Mouse (Mus musculus): ENCODE measurements around the gene 4933428G20Rik.
A peak's percentile ranks its signal among the peaks of the same experiment; 100 is the strongest.

4933428G20Rik gene

DNA sequence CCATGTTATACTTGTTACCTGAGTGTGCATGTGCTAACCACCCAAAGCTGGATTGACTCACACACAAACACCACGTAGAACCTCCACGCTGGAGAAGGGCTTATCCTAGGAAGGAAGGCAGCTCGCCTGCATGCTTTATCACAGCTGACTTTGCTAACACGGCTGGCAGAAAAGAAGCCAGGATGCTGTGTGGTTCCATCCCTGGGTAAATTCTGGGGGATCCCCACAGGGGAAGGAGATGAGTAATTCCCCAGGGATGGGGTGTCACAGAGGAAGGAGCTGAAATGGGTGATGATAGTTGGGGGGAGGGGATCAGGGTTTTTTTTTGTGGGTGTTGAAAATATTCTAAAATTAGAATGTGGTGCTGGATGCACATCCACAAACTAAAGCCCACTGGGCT, 5.6 kb upstream of the 4933428G20Rik start:
- no peak for DNase-seq (ENCODE audit: low read depth)

DNA sequence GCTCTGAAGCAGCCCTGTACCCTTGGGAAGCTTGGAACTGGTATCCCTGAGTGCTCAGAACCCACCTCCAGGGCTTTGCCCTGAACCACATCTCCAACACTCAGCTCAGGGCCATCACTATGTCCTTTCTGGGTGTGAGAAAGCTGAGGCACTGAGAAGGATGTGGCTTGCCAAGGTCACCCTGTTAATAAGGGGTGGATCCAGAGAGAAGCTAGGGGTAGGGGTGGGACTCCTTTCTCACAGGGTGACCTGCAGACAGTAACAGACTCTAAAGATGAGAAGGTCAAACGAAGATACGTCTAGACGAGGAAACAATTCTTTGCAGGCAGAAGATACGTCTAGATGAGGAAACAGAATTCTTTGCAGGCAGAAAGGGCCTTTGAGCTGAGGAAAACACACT, 2.7 kb upstream of the 4933428G20Rik start:
- no peak for DNase-seq (ENCODE audit: low read depth)

DNA sequence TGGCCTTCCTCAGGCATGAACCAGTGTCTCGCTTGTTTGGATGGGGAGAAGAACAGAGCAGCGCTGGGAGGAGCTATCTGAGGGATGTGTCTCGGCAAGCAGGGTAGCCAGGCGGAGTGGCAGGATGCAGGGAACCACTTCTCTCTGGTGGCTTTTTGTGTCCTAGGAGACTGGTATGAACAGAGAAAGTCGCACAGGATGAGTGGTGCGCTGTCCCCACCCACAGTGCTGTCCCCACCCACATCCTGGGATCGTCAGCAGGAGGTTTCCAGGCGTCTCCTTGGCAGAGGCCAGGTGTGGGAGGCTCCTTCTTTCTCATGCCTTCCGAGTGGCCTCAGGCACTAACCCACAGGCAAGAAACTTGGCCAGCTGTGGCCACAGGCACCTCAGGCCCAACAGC, 2.2 kb upstream of the 4933428G20Rik start:
- DNase-seq (ENCODE audit: low read depth): no peak

DNA sequence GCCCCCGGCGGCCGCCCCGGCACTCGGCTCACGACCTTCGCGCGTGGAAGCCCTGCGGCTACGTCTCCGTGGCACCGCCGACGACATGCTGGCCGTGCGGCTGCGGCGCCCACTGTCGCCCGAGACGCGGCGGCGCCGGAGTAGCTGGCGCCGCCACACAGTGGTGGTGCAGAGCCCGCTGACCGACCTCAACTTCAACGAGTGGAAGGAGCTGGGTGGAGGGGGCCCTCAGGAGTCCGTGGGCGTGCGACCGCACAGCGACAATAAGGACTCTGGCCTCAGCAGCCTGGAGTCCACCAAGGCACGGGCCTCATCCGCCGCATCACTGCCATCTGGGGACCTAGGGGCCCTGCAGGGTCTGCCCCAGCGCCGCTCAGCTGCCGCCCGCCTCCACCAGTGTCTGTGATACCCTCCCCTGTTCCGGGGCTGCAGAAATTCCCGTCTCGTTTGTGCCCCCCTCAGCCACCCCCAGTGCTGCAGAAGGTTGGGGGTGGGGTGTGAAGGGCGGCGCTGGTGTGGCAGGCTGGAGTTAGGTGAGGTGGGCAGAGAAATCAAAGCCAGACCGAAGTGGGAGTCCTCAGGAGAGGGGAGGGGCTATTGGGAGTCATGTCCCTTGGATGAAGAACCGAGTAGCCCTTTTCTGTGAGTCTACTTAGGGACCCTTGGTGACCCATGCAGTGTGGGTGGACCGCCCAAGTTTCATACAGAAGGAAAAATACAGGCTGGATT, 744 bp upstream of the 4933428G20Rik start:
- no peak for DNase-seq (ENCODE audit: low read depth)

DNA sequence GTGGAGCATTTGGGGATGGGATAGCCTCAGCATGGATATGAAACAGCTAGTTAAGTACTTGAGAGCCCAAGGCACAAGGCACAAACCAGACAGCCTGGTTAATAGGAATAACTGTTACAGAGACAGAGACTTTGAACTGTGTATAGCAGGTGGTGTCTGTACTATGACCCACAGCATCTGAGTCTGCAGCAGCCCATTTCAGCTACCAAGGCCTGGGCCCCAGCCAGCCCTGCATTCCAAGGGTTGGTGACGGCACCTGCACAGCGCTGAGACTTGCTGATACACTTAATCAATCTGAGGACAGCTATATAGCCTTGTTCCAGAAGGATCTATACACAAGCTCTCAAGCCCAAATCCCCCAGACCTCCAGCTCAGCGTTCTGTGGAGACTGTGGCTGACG, 2.6 kb downstream of the 4933428G20Rik start:
- no peak for DNase-seq (ENCODE audit: low read depth)

DNA sequence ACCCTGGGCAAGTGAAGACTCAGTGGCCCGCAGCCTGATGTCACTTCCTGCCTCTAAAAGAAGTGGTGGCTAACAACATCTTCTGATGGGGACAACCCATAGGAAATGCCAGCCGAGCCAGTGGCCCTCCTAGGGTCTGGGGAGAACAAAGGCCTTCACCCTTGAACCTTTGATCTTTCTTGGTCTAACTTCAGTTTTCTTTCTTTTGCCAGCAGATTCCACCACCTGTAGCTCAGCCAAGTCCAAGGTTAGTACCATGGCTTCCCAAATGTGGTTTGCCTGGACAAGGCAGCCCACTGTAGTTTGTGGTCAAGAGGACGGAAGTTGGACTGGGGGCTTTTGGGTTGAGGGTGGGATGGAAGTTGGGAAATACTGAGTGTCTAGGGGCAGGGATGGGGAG, 7.3 kb downstream of the 4933428G20Rik start:
- DNase-seq (ENCODE audit: low read depth): no peak

GRCm38 (mm10) chr11:97491640-97492039, 8.5 kb downstream of the 4933428G20Rik start:
- DNase-seq (ENCODE audit: low read depth): no peak

DNA sequence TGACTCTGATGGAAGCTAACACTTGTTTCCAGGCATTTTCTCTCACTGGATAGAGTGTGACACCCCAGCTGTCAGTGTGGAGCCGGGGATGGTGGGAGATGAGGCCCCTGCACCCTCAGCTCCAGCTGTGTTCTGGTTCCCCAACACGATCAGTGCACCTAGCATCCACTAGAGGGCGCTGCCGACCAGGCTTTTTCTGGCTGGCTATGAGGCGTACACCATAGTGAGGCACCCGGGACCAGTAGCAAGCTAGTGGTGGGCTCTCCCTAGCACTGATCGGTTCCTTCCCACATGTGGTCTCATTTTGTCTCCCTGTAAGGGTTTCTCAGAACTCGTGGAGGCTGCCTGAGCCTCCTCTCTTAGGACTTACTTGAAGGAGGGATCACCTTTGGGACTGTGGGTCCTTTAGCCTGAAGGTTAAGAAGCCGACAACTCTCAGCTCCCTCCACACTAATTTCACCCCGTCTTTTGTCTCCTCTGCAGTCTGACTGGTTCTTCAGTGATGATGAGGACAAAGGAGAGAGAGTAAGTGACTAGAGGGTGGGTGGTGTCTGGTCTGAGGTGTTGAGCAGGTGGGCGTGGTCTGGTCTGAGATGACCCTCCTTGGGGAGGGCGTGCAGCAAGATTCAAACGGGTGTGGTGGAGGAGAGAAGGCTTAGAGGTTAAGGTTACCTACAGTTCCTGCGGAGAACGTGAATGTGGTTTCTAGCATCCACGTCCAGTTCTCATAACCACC, 10.4 kb downstream of the 4933428G20Rik start:
- DNase-seq (ENCODE audit: low read depth): peak; percentile 74

- DNase-seq (ENCODE audit: low read depth): no peak
Measured at GRCm38 (mm10) chr11:97487656-97488055, 12.5 kb downstream of the 4933428G20Rik start.

DNA sequence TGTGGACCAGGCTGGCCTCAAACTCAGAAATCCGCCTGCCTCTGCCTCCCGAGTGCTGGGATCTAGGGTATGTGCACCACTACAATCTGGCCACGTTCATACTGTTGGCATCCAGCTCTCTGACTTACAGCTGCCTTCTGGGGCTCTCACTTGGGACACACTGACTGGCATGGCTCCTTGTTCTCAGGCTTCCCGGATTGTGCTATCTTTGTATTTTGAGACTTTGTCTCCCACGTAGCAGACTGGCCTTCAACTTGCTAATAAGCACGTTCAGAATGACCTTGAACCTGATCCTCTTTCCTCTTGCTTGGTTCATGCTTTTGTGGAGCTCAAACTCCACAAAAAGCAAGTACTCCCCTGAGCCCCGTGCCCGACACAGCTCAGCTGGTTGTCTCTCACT, 14.5 kb downstream of the 4933428G20Rik start:
- DNase-seq (ENCODE audit: low read depth): no peak

GRCm38 (mm10) chr11:97479824-97480223, 20.3 kb downstream of the 4933428G20Rik start:
- no peak for DNase-seq (ENCODE audit: low read depth)

- no peak for DNase-seq (ENCODE audit: low read depth)
Measured at GRCm38 (mm10) chr11:97479085-97479484, 21.1 kb downstream of the 4933428G20Rik start.

DNA sequence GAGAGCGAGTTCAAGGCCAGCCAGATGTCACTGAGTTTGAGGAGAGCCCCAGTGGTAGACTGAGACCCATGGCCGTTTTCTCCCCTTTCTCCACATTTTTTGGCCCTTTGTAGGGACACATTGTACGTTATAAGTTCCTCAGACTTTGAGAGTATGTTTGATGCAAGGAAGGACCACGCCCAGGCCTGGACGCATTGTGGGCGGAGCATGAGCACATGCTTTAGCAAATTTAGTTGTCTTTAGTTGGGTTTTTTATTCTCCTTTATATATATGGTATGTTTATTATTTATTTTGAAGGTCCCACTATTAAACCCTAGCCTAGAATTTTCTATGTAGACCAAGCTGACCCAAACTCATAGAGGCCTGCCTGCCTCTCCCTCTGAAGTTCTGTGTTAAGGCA, 21.8 kb downstream of the 4933428G20Rik start:
- DNase-seq (ENCODE audit: low read depth): no peak

DNA sequence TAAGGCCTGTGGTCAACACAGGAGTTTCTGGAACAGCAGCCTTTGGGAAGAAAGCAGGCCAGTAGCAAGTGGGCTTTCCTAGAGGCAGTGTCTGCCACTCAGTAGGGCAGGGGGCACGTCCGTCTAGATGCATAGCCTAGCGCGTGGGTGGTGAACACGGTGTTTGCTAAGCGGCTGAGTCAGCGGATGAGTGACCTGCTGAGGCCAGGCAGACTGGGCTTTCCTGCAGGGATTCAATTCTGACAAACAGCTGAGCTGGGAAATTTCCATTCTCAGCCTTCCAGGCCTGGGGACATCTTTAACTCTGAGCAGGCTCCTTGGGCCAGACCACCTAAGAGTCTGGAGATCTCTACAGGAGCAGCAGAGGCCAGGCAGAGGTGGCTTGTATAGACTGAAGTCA, 22.7 kb downstream of the 4933428G20Rik start:
- DNase-seq (ENCODE audit: low read depth): no peak

DNA sequence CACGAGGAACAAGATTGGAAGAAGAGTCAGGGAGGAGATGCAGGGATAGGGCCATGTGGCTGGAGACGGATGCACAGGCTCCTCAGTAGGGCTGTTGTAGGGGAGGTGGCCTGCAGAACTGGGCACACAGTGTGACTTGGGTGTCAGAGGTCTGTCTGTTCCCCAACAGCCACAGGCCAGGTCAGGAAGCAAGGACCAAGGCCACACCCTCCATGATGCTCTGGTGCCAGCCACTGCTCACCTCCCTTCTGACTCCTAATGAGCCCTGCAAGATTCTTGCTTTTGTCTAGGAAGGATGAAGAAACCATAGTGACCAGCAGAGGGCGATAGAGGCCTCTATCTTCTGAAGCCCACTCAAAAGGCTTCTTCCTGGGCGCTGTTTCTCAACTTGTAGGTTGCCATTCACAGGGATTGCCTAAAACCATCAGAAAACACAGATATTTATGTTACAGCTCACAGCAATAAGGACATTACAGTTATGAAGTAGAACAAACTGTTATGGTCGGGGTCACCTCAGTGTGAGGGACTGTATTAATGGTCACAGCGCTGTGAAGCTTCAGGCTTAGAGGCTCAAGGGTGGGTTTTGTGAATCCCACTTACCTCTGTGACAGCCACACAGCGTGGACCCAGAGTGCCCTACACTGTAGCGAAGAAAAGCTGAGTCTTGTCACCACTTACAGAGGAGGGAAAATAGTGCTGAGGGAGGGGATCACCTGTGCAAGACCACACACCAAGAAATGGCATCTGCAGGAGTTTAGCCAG, 23.6 kb downstream of the 4933428G20Rik start:
- peak; percentile 65 for DNase-seq (ENCODE audit: low read depth)

DNA sequence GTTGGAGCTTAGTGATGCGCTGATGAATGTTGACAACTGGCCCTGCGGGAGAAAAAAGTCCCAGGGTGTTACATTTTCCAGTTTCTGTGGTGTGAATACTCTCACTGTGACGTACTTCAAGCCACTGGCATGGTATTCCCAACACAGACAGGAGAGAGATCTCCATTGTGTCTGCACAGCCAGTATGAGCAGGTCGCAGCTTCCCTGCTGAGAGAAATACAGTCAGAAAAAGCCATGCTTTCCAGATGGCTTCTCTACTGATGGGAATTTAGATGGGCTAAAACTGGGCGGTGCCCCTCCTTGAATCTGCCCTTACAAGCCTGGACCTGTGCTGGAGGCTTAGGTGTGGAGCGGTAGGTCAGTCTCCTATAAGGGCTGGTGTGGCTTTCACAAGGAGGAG, 28.9 kb downstream of the 4933428G20Rik start:
- DNase-seq (ENCODE audit: low read depth): no peak

DNA sequence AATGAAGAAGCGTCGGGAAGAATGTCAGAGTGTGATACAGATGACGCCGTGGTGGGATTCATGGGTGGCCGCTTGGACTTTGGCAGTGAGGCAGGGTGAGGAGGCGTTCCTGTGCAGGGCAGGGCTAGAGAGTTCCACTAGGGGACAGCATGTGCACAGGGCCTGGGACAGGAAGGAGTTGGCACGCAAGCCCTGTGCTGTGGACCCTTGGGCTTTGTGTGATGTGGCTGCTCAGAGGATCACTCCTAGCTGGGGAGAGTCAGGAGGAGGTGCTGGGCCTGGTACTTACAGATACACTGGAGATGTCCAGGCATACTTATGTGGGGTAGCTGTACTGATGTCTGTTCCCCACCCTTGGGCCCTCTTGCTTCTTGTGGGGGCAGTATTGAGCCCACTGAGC, 30.3 kb downstream of the 4933428G20Rik start:
- DNase-seq (ENCODE audit: low read depth): no peak

GRCm38 (mm10) chr11:97468639-97469287, 31.4 kb downstream of the 4933428G20Rik start:
- DNase-seq (ENCODE audit: low read depth): peak; percentile 87

DNA sequence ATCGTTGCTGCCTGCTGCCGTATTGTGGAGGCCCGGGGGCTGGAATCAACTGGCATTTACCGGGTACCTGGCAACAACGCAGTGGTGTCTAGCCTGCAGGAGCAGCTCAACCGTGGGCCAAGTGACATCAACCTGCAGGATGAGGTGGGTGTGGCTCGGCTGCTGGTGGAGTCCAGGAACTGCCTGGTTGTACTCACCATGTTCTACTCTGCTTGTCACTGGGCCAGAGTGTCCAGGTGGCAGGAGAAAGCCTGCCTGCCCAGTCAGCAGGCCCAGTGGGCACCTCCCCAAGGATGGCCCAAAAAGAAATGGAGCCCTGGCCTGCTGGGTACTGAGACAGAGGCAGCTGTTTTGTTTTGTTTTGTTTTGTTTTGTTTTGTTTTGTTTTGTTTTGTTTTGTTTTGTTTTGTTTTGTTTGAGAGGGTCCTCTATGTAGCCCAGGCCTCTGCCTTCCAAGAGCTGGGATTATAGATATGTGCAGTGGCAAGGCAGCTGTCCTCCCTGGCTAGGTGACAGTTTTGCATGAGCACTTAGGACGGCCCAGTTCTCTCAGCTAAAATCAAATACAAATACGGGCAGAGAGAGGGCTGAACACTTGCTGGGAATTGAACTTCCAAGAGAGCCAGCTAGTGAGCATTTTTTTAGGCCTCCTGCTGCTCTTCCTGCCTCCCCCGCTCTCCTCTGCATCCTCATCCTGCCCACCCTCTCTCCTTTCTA, 33.5 kb downstream of the 4933428G20Rik start:
- no peak for DNase-seq (ENCODE audit: low read depth)

DNA sequence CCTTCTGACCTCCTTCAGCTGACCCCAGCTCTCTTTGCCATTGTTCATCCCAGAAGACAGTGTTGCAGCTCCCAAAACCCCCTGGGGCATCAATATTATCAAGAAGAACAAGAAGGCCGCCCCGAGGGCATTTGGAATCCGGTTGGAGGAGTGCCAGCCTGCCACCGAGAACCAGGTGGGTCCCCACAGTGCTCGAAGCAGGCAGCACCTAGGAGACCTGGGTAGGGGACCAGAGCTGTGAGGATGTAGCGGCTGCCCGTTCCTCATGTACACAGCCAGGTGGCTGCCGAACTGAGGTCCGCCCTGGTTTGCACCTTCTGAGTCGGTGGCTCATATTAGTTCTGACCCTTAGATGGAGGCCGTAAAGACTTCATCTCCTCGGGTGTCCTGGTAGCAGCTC, 34.2 kb downstream of the 4933428G20Rik start:
- no peak for DNase-seq (ENCODE audit: low read depth)

DNA sequence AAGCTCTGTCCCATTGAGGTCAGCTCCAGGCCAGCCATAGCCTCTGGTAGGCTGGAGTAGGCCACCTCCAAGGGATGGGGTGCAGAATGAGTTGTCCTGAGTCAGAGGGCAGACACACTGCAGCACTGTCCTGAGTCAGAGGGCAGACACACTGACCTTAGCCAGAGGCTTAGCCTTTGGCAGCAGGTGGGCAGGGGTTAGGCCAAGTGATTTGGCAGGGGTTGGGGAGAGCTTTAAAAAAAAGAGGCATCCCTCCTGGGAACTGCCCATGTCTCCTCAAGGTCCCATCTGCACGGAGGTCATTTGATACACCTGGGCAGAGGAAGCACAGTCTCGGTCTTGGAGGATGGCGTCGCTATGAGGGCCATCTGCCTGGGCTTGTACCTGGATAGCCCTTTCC, 36.1 kb downstream of the 4933428G20Rik start:
- no peak for DNase-seq (ENCODE audit: low read depth)

GRCm38 (mm10) chr11:97463166-97463565, 37.0 kb downstream of the 4933428G20Rik start:
- DNase-seq (ENCODE audit: low read depth): no peak
